Mouse (Mus musculus) bone marrow macrophage, adult 2 months (primary cell): Measurements from ENCODE around the gene Eva1b.

Experiments
- CTCF ChIP-seq: IDR thresholded peaks from 2 replicates; pipeline ENCODE4 v1.5.1; 2012; ENCODE audit warnings: low read depth, mild to moderate bottlenecking, low read length, moderate library complexity
- POLR2A ChIP-seq: IDR thresholded peaks from 2 replicates; pipeline ENCODE4 v1.6.1; 2012; ENCODE audit warnings: mild to moderate bottlenecking, low read depth, low read length, borderline replicate concordance

GRCm38 (mm10) chr4:126160981-126161380, 13.4 kb downstream of the Eva1b start:
- TF ChIP-seq CTCF (no peak), POLR2A (no peak)
